Mouse (Mus musculus): Measurements from ENCODE around the gene Plcxd1. TPM values are rescaled to one million over a fixed set of nuclear protein-coding genes. Genes with fewer than 3 reads are reported as not detected.

Gene Plcxd1
- 2.0 to 3.4 TPM (median 2.6 TPM) in 4 replicates for total RNA-seq (2023)

GRCm38 (mm10) chr5:110099656-110100580, at the start of gene Plcxd1:
TSS of gene Plcxd1 (plus strand) at chr5:110099969.

GRCm38 (mm10) chr5:110072413-110072812, 27.4 kb upstream of the Plcxd1 start, which contains the start of gene Gm17655:
TSS of gene Gm17655 (minus strand) at chr5:110072513.

GRCm38 (mm10) chr5:110094030-110094846, 5.5 kb upstream of the Plcxd1 start, which contains the start of gene Gm35315:
TSS of gene Gm35315 (minus strand) at chr5:110094420.

GRCm38 (mm10) chr5:110107581-110108304, 8.0 kb downstream of the Plcxd1 start, which contains the start of gene Gtpbp6:
TSS of gene Gtpbp6 (minus strand) at chr5:110108197.

GRCm38 (mm10) chr5:110109991-110110441, 10.2 kb downstream of the Plcxd1 start, which contains the start of gene Zfp605:
TSS of gene Zfp605 (plus strand) at chr5:110110092.

GRCm38 (mm10) chr5:110135293-110136086, 35.7 kb downstream of the Plcxd1 start, which contains the start of gene Chfr:
TSS of gene Chfr (plus strand) at chr5:110135842.

Other genes starting within 250 kb of the Plcxd1 start
- 27.6 to 32.5 TPM (median 30.9 TPM) in 4 replicates for gene Gm15446, start 176.6 kb upstream of the Plcxd1 start, total RNA-seq (2023)
- gene Zfp932, start 103.4 kb upstream of the Plcxd1 start, total RNA-seq (2023), result 33.6 to 50.3 TPM (median 47.2 TPM) in 4 replicates
- 8.8 to 18.2 TPM (median 14.0 TPM) in 4 replicates for gene Gm17655, start 27.5 kb upstream of the Plcxd1 start, total RNA-seq (2023)
- gene Gm35315, start 5.5 kb upstream of the Plcxd1 start, total RNA-seq (2023), result 0.43 to 2.3 TPM (median 0.62 TPM) in 4 replicates
- gene Gtpbp6, start 8.2 kb downstream of the Plcxd1 start, total RNA-seq (2023), result 124 to 140 TPM (median 133 TPM) in 4 replicates
- gene Zfp605, start 10.1 kb downstream of the Plcxd1 start, total RNA-seq (2023), result 8.0 to 10.5 TPM (median 8.5 TPM) in 4 replicates
- gene Chfr, start 35.9 kb downstream of the Plcxd1 start, total RNA-seq (2023), result 86.1 to 101 TPM (median 93.2 TPM) in 4 replicates
- gene Golga3, start 76.7 kb downstream of the Plcxd1 start, total RNA-seq (2023), result 33.6 to 40.5 TPM (median 37.6 TPM) in 4 replicates
- gene Ankle2, start 131.0 kb downstream of the Plcxd1 start, total RNA-seq (2023), result 74.5 to 81.8 TPM (median 79.4 TPM) in 4 replicates
- 27.9 to 42.8 TPM (median 37.3 TPM) in 4 replicates for gene Pgam5, start 169.9 kb downstream of the Plcxd1 start, total RNA-seq (2023)
- 1.5 to 4.0 TPM (median 3.0 TPM) in 4 replicates for gene Pxmp2, start 186.2 kb downstream of the Plcxd1 start, total RNA-seq (2023)
- 7.2 to 11.7 TPM (median 8.9 TPM) in 4 replicates for gene Pole, start 186.3 kb downstream of the Plcxd1 start, total RNA-seq (2023)
- gene P2rx2, start 243.2 kb downstream of the Plcxd1 start, total RNA-seq (2023), result 0.29 to 0.72 TPM (median 0.46 TPM) in 3 of 4 replicates, not detected in the other
- gene Lrcol1, start 244.8 kb downstream of the Plcxd1 start, total RNA-seq (2023), result not detected in 4 replicates